7 mouse cellular contexts compared by ENCODE assay signal in the genomic region with DNA sequence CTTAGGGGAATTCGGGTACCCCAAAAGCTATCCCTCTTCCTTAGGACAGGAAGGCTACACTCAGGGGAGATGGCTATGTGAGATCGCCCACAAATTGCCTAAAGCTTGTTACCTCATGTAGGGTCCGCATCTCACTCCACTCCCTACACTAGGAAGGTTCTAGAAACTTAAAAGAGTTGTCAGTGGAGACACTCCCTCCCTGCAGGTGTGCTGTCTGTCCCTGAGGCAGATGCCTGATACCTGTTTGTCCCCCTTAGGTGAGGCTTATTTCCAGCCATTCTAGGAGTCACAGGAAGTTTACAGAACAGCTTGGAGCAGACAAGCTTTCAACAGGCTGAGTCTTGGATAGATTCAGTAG. TPM values are rescaled to one million over a fixed set of nuclear protein-coding genes. Genes with fewer than 3 reads are reported as not detected.
DNase-seq lines count a peak whose midpoint lies in the region; ATAC-seq and TF ChIP-seq lines count a peak whose summit lies in the region.

No protein-coding gene starts in this region.

- H3K4me3 ChIP-seq in lung, embryonic 15.5 days = peak overlapping the region; percentile 66
- peak overlapping the region; percentile 33 for H3K4me3 ChIP-seq in forebrain, embryonic 15.5 days
- peak overlapping the region; percentile 58 for H3K4me3 ChIP-seq in limb, embryonic 12.5 days (replicated peaks)
- peak overlapping the region; percentile 24; the same call in 1 of the 2 replicates for H3K4me3 ChIP-seq in small intestine, adult 2 months (ENCODE audit: low read depth, low read length)

- H3K27ac ChIP-seq in lung, embryonic 15.5 days = peak overlapping the region; percentile 98
- no peak overlapping the region for H3K27ac ChIP-seq in forebrain, embryonic 15.5 days (replicated peaks)
- peak overlapping the region; percentile 94 for H3K27ac ChIP-seq in limb, embryonic 12.5 days
- H3K27ac ChIP-seq in small intestine, adult 2 months (ENCODE audit: insufficient read depth, low read depth, low read length) = peak overlapping the region; percentile 90

- H3K27me3 ChIP-seq in lung, embryonic 15.5 days = no peaks in the 10 kb centered on the region
- no peaks in the 10 kb centered on the region for H3K27me3 ChIP-seq in forebrain, embryonic 15.5 days
- H3K27me3 ChIP-seq in limb, embryonic 12.5 days = no peaks in the 10 kb centered on the region; the same call in 1 of the 2 replicates
- H3K27me3 ChIP-seq in small intestine, adult 2 months (ENCODE audit: control insufficient read depth, insufficient read depth, low read length) = no peaks in the 10 kb centered on the region

- no peak for TF ChIP-seq CTCF in small intestine, adult 2 months (IDR thresholded peaks at IDR 0.05; ENCODE audit: extremely low read depth, insufficient read length, insufficient replicate concordance, low read depth, low read length)

- no peak for TF ChIP-seq POLR2A in small intestine, adult 2 months (IDR thresholded peaks at IDR 0.05; ENCODE audit: low read depth, low read length)

- peaks cover 62% of the 10 kb centered on the region for H3K4me1 ChIP-seq in lung, embryonic 15.5 days
- H3K4me1 ChIP-seq in forebrain, embryonic 15.5 days = peaks cover 30% of the 10 kb centered on the region
- peaks cover 50% of the 10 kb centered on the region for H3K4me1 ChIP-seq in limb, embryonic 12.5 days (replicated peaks)
- peaks cover 4% of the 10 kb centered on the region; the same call in 1 of the 2 replicates for H3K4me1 ChIP-seq in small intestine, adult 2 months (ENCODE audit: control insufficient read depth, insufficient read depth, insufficient read length, low read length)

- H3K9me3 ChIP-seq in lung, embryonic 15.5 days = no peaks in the 10 kb centered on the region
- H3K9me3 ChIP-seq in forebrain, embryonic 15.5 days = no peaks in the 10 kb centered on the region
- no peaks in the 10 kb centered on the region for H3K9me3 ChIP-seq in limb, embryonic 12.5 days

- H3K9ac ChIP-seq in lung, embryonic 15.5 days = peak overlapping the region; percentile 76
- 0 out of 2 replicates have a peak overlapping the region, but pooled peaks have one; percentile 12 for H3K9ac ChIP-seq in forebrain, embryonic 15.5 days (replicated peaks)
- H3K9ac ChIP-seq in limb, embryonic 12.5 days (replicated peaks) = peak overlapping the region; percentile 77

- 3% methylated on average over 3 of the region's 3 CpGs for WGBS in lung, embryonic 15.5 days
- WGBS in forebrain, embryonic 15.5 days = 10% methylated on average over 3 of the region's 3 CpGs
- WGBS in limb, embryonic 12.5 days = 16% methylated on average over 3 of the region's 3 CpGs
- 34% methylated on average over 3 of the region's 3 CpGs for WGBS in small intestine, adult 2 months

- ATAC-seq in lung, embryonic 15.5 days (ENCODE audit: borderline replicate concordance, extremely low read depth, low FRiP score, low TSS enrichment) = no peak
- no peak for ATAC-seq in forebrain, embryonic 15.5 days (replicated peaks)
- no peak for ATAC-seq in limb, embryonic 12.5 days (ENCODE audit: insufficient number of reproducible peaks, insufficient read depth, low FRiP score, low TSS enrichment, low read depth)

- H3K4me2 ChIP-seq in lung, embryonic 15.5 days = peak overlapping the region; percentile 60
- peak overlapping the region; percentile 45 for H3K4me2 ChIP-seq in forebrain, embryonic 15.5 days (replicated peaks)
- peak overlapping the region; percentile 63 for H3K4me2 ChIP-seq in limb, embryonic 12.5 days

- intact Hi-C loops in left cerebral cortex, postnatal 14 days (cut with DNase I) = no loop called here

- DNase-seq in lung, postnatal 36 days = no peak
- DNase-seq in left cerebral cortex, postnatal 14 days (ENCODE audit: low spot score in 2 of 2) = no peak
- no peak for DNase-seq in B cell, adult 2 months

- no peaks in the 10 kb centered on the region for H3K36me3 ChIP-seq in lung, embryonic 15.5 days
- H3K36me3 ChIP-seq in forebrain, embryonic 15.5 days = no peaks in the 10 kb centered on the region
- H3K36me3 ChIP-seq in limb, embryonic 12.5 days = peaks cover 5% of the 10 kb centered on the region; the same call in 1 of the 2 replicates
- no peaks in the 10 kb centered on the region for H3K36me3 ChIP-seq in small intestine, adult 2 months (ENCODE audit: control insufficient read depth, insufficient read depth, low read length)

RNA-seq across cellular contexts. Expression of gene Sparc, which starts 4.3 kb away (rescaled TPM):
- 1,944 and 2,059 TPM in 2 replicates for polyA plus RNA-seq in lung, embryonic 15.5 days (2015; fragmentation: Nextera tagmentation; extraction: Ambion mirVana)
- polyA plus RNA-seq in forebrain, embryonic 15.5 days (2015; fragmentation: Nextera tagmentation; extraction: Ambion mirVana) = 320 and 352 TPM in 2 replicates
- polyA plus RNA-seq in limb, embryonic 12.5 days (2016; fragmentation: Nextera tagmentation; extraction: Ambion mirVana) = 444 and 488 TPM in 2 replicates
- 278 and 350 TPM in 2 replicates for polyA plus RNA-seq in small intestine, adult 2 months (2012; rRNA removed)
- 100 to 1,000 TPM; 371 to 390 TPM for total RNA-seq in left cerebral cortex, postnatal 14 days (2021)

RNA-seq across cellular contexts. Expression of gene Atox1, which starts 42.4 kb away (rescaled TPM):
- polyA plus RNA-seq in lung, embryonic 15.5 days (2015; fragmentation: Nextera tagmentation; extraction: Ambion mirVana) = 531 and 546 TPM in 2 replicates
- polyA plus RNA-seq in forebrain, embryonic 15.5 days (2015; fragmentation: Nextera tagmentation; extraction: Ambion mirVana) = 257 and 262 TPM in 2 replicates
- polyA plus RNA-seq in limb, embryonic 12.5 days (2016; fragmentation: Nextera tagmentation; extraction: Ambion mirVana) = 264 and 265 TPM in 2 replicates
- polyA plus RNA-seq in small intestine, adult 2 months (2012; rRNA removed) = 318 and 485 TPM in 2 replicates
- total RNA-seq in left cerebral cortex, postnatal 14 days (2021) = 100 to 1,000 TPM; 123 to 140 TPM

RNA-seq across cellular contexts. Expression of gene G3bp1, which starts 50.8 kb away (rescaled TPM):
- 180 and 181 TPM in 2 replicates for polyA plus RNA-seq in lung, embryonic 15.5 days (2015; fragmentation: Nextera tagmentation; extraction: Ambion mirVana)
- 154 and 161 TPM in 2 replicates for polyA plus RNA-seq in forebrain, embryonic 15.5 days (2015; fragmentation: Nextera tagmentation; extraction: Ambion mirVana)
- polyA plus RNA-seq in limb, embryonic 12.5 days (2016; fragmentation: Nextera tagmentation; extraction: Ambion mirVana) = 246 and 248 TPM in 2 replicates
- 5.9 and 10.4 TPM in 2 replicates for polyA plus RNA-seq in small intestine, adult 2 months (2012; rRNA removed)
- 10 to 100 TPM; 38.1 to 38.8 TPM for total RNA-seq in left cerebral cortex, postnatal 14 days (2021)

Comparison
In these comparisons a context has a peak if more than half of its experiments do, and no peak if none do; other contexts are left out.
1. H3K9ac ChIP-seq: peak in every context shown above with its lines; median percentile 77 in limb, embryonic 12.5 days; 76 in lung, embryonic 15.5 days; 12 in forebrain, embryonic 15.5 days.
2. RNA of gene G3bp1, which starts 50.8 kb away (polyA plus RNA-seq): 246 to 248 TPM in limb, embryonic 12.5 days, 180 to 181 TPM in lung, embryonic 15.5 days and 154 to 161 TPM in forebrain, embryonic 15.5 days; 5.9 to 10.4 TPM in small intestine, adult 2 months; every median in the first group is over 10 times any median in the second.
3. Peak in every context shown above with its lines, with median percentiles within 50 percentile points of each other: H3K4me2 ChIP-seq and H3K4me3 ChIP-seq.